Mouse (Mus musculus) ES-Bruce4 (cell line): ENCODE measurements around the gene Mrpl34. TPM values are rescaled to one million over a fixed set of nuclear protein-coding genes. Genes with fewer than 3 reads are reported as not detected.
A peak's percentile ranks its signal among the peaks of the same experiment; 100 is the strongest.

Experiments used
- H3K27ac ChIP-seq: 2 replicates; pipeline ENCODE4 v1.5.1; 2012; ENCODE audit warnings: low read length, inconsistent platforms; ENCODE audit not compliant: insufficient read depth
- H3K27me3 ChIP-seq: 2 replicates; pipeline ENCODE4 v1.6.1; 2012; ENCODE audit warnings: mild to moderate bottlenecking, low read length, inconsistent platforms; ENCODE audit not compliant: control insufficient read depth, poor library complexity, insufficient read depth, severe bottlenecking
- H3K36me3 ChIP-seq: 2 replicates; pipeline ENCODE4 v1.6.1; 2012; ENCODE audit warnings: inconsistent platforms, mild to moderate bottlenecking, low read length, moderate library complexity; ENCODE audit not compliant: control insufficient read depth, poor library complexity, insufficient read depth, severe bottlenecking
- H3K4me1 ChIP-seq: one replicate; pipeline ENCODE4 v1.8.1; 2011; ENCODE audit warnings: low read length; ENCODE audit not compliant: control insufficient read depth, insufficient read depth
- H3K4me3 ChIP-seq: 2 replicates; pipeline ENCODE4 v1.5.1; 2011; ENCODE audit warnings: low read depth, mild to moderate bottlenecking, low read length
- H3K9ac ChIP-seq: 2 replicates; pipeline ENCODE4 v1.6.1; 2012; ENCODE audit warnings: low read depth, mild to moderate bottlenecking, inconsistent platforms; ENCODE audit not compliant: poor library complexity, severe bottlenecking
- H3K9me3 ChIP-seq: replicated peaks from 2 replicates; pipeline ENCODE4 v1.6.1; 2012; ENCODE audit warnings: mild to moderate bottlenecking, low read length, inconsistent platforms; ENCODE audit not compliant: control insufficient read depth, poor library complexity, insufficient read depth, severe bottlenecking
- CTCF ChIP-seq: IDR thresholded peaks from one replicate; pipeline ENCODE4 v1.8.1; 2011; ENCODE audit warnings: low read depth, low read length
- EP300 ChIP-seq: IDR thresholded peaks from 2 replicates; pipeline ENCODE4 v1.6.1; 2011; ENCODE audit warnings: low read depth, low read length; ENCODE audit not compliant: insufficient read depth
- POLR2A ChIP-seq: IDR thresholded peaks from one replicate; pipeline ENCODE4 v1.8.1; 2011; ENCODE audit warnings: low read length; ENCODE audit not compliant: insufficient read depth
- polyA plus RNA-seq: library from polyadenylated mRNA; stranded (reverse); fragments of >200 nt; gene quantifications from 2 replicates; pipeline ENCODE4 v1.2.4, GENCODE M21; 2011; ENCODE audit warnings: low read depth; ENCODE audit not compliant: missing spikeins, insufficient read depth, insufficient read length

Mrpl34 gene
- polyA plus RNA-seq, 1 experiment, result 77.0 TPM

DNA sequence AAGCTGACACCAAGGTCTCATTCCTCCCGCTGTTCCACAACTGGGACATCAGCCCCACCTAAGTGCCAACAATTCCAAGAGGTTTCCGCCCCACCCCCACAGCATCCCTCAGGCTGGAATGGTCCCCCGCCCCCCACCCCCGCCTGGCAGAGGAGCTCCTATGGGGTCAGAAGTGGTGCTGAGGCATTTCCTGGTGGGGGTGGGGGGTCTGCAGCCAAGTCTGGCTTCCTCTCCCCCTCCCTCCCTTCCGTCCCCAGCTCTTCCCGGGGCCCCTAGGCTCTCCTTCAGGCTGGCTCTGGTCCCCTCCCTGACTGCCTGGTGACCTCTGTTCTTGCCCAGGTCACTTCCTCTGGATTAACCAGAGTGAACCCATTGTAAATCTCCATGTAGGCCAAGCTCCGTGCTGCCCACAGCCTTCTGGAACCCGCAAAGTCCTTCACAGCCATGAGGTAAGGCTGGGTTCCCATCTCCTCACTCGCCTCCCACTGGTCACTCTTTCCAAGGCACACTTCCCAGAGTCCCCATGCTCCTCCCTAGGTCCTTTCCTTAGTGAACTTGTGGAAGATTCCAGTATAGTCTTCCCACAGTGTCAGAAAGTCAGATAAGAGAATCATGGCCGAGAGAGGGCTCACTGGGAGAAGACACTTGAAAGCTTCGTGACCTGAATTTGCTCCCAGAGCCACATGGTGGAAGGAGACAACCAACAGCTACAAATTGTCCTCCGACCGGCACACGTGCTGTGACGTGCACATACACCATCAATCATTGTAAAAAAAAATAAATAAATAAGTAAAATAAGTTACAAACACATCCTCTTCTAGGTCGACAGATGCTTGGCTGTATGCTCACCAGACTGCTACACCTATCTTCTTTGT, 34.3 kb downstream of the Mrpl34 start:
- H3K27ac ChIP-seq, result peak overlapping the region; percentile 83
- H3K27me3 ChIP-seq, result no peaks in the 10 kb centered on the region
- H3K9me3 ChIP-seq, result no peaks in the 10 kb centered on the region
- H3K4me3 ChIP-seq, result peak overlapping the region; percentile 7; the same call in 1 of the 2 replicates
- peaks cover 8% of the 10 kb centered on the region for H3K4me1 ChIP-seq
- no peak for TF ChIP-seq CTCF
- TF ChIP-seq EP300, result peak; percentile 58; the same call in 1 of the 2 replicates
- H3K36me3 ChIP-seq, result peaks cover 5% of the 10 kb centered on the region
- no peak overlapping the region for H3K9ac ChIP-seq

DNA sequence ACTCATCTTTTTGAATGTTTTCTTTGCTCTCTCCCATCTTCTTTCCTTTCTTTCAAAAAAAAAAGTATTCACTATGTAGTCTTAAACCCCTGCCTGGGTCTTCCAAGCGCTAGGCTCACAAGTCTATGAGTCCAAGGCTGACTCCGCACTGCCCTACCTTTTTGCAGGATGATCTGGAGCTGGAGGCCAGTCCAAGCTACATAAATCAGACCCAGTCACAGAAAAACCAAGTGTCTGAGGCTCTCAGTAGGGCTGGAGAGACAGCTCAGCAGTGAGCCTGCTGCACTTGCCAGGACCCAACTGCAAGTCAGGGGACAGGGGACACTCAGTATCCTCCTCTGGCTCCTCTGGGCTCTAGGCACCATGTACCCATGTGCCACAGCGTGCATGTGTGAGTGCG, 39.6 kb downstream of the Mrpl34 start:
- Histone ChIP-seq H3K27ac (no peak overlapping the region), H3K27me3 (no peaks in the 10 kb centered on the region), H3K4me3 (no peak overlapping the region), H3K9me3 (no peaks in the 10 kb centered on the region), H3K36me3 (no peaks in the 10 kb centered on the region), H3K9ac (no peak overlapping the region), H3K4me1 (peaks cover 5% of the 10 kb centered on the region)
- TF ChIP-seq CTCF (no peak), EP300 (no peak), POLR2A (no peak)

DNA sequence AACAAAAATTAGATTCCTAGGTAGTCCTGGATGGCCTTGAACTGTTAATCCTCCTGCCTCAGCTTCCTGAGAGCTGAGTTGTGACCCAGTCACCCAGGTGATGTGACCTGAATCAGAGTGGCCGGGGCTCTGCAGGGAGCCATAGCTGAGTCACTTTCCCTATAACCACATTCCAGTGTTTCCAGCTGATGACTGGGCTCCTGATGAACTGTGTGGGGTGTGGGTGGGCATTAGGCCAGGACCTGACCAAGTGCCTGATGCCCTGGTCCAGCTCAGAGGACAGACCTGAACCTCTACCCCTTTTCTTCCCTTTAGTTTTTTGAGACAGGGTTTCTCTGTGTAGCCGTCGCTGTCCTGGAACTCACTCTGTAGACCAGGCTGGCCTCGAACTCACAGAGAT, 40.6 kb downstream of the Mrpl34 start:
- Histone ChIP-seq H3K4me3 (no peak overlapping the region), H3K27ac (no peak overlapping the region), H3K9me3 (no peaks in the 10 kb centered on the region), H3K4me1 (peaks cover 3% of the 10 kb centered on the region), H3K27me3 (no peaks in the 10 kb centered on the region), H3K36me3 (no peaks in the 10 kb centered on the region), H3K9ac (no peak overlapping the region)
- no peak for TF ChIP-seq POLR2A
- TF ChIP-seq EP300, result no peak
- TF ChIP-seq CTCF, result no peak

DNA sequence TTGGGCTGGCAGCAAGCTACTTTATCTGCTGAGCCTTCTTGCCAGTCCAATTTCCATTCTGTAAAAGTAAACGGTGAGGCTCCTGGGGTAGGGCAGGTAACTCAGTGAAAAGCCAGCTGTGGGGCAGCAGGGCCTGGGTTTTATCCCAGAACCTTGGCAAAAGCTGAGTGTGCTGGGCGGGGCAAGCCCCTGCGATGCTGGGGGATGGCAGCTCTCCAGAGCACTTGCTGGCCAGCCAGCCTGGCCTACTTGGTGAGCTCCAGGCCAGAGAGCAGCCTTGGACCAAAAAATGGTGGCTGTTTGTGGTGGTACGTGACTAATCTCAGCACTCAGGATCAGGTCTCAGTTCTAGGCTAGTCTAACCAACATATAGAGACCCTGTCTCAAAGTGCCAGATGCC, 41.2 kb downstream of the Mrpl34 start:
- Histone ChIP-seq H3K9me3 (no peaks in the 10 kb centered on the region), H3K9ac (no peak overlapping the region), H3K27me3 (no peaks in the 10 kb centered on the region), H3K27ac (no peak overlapping the region), H3K4me1 (peaks cover 3% of the 10 kb centered on the region), H3K36me3 (no peaks in the 10 kb centered on the region), H3K4me3 (no peak overlapping the region)
- TF ChIP-seq EP300 (no peak), CTCF (no peak), POLR2A (no peak)

- H3K4me3 ChIP-seq, result peak overlapping the region; percentile 80
- H3K27me3 ChIP-seq, result no peaks in the 10 kb centered on the region
- H3K27ac ChIP-seq, result no peak overlapping the region
- peak; percentile 26 for TF ChIP-seq POLR2A
- no peak for TF ChIP-seq CTCF
- peaks cover 3% of the 10 kb centered on the region for H3K4me1 ChIP-seq
- no peaks in the 10 kb centered on the region for H3K9me3 ChIP-seq
- peak overlapping the region; percentile 66 for H3K9ac ChIP-seq
- no peaks in the 10 kb centered on the region for H3K36me3 ChIP-seq
Measured at GRCm38 (mm10) chr8:71507589-71508104, 42.9 kb downstream of the Mrpl34 start.

DNA sequence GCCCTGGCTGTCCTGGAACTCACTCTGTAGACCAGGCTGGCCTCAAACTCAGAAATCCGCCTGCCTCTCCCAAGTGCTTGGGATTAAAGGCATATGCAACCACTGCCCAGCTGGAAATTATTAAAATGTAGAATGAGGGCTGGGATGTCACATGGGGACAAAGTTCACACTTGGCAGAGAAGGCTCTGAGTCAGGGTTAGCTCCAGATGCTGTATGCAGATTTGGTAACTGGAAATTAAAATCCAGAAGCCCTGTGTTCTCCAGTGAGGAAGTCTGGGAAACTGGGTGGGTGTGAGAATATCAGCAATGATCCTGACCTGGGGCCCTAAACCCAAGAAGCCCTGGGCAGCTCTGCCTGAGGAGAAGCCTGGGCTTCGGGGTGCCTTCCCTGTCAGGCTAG, 44.6 kb downstream of the Mrpl34 start:
- H3K27me3 ChIP-seq, result no peaks in the 10 kb centered on the region
- TF ChIP-seq POLR2A (no peak), EP300 (no peak), CTCF (no peak)
- H3K9me3 ChIP-seq, result no peaks in the 10 kb centered on the region
- no peaks in the 10 kb centered on the region for H3K36me3 ChIP-seq
- H3K4me3 ChIP-seq, result no peak overlapping the region
- H3K27ac ChIP-seq, result no peak overlapping the region
- H3K9ac ChIP-seq, result no peak overlapping the region
- peaks cover 4% of the 10 kb centered on the region for H3K4me1 ChIP-seq
